Mouse (Mus musculus) intestine, postnatal 0 days (tissue): ENCODE results near the gene Bpnt1. TPM values are rescaled to one million over a fixed set of nuclear protein-coding genes. Genes with fewer than 3 reads are reported as not detected.

Source experiments
- ATAC-seq: fragments of 200-750 bp; cut with Nextera tagmentation; 2 replicates; pipeline ENCODE4 v1.8.0; 2017; ENCODE audit warnings: mild to moderate bottlenecking, moderate TSS enrichment, moderate library complexity
- H3K27ac ChIP-seq: fragments of 300-500 bp; sonication (generic); 2 replicates; pipeline ENCODE4 v1.5.1; 2014; ENCODE audit warnings: mild to moderate bottlenecking, low read depth, low read length, moderate library complexity
- H3K27me3 ChIP-seq: fragments of 300-500 bp; sonication (generic); replicated peaks from 2 replicates; pipeline ENCODE4 v1.6.1; 2014; ENCODE audit warnings: low read length, mixed read lengths; ENCODE audit not compliant: control insufficient read depth, insufficient read depth
- H3K36me3 ChIP-seq: fragments of 300-500 bp; sonication (generic); 2 replicates; pipeline ENCODE4 v1.6.1; 2014; ENCODE audit warnings: mild to moderate bottlenecking, moderate library complexity; ENCODE audit not compliant: control insufficient read depth, insufficient read depth
- H3K4me1 ChIP-seq: fragments of 300-500 bp; sonication (generic); replicated peaks from 2 replicates; pipeline ENCODE4 v1.6.1; 2014; ENCODE audit warnings: antibody characterized with exemption, low read length, mixed read lengths; ENCODE audit not compliant: control insufficient read depth, insufficient read depth
- H3K4me2 ChIP-seq: fragments of 300-500 bp; sonication (generic); replicated peaks from 2 replicates; pipeline ENCODE4 v1.6.1; 2014; ENCODE audit warnings: low read depth, mild to moderate bottlenecking, moderate library complexity
- H3K4me3 ChIP-seq: fragments of 300-500 bp; sonication (generic); 2 replicates; pipeline ENCODE4 v1.5.1; 2014; ENCODE audit warnings: low read depth, low read length
- H3K9ac ChIP-seq: fragments of 300-500 bp; sonication (generic); 2 replicates; pipeline ENCODE4 v1.6.1; 2014; ENCODE audit warnings: mild to moderate bottlenecking, low read depth, low read length
- H3K9me3 ChIP-seq: fragments of 300-500 bp; sonication (generic); 2 replicates; pipeline ENCODE4 v1.6.1; 2016; ENCODE audit warnings: mixed run types; ENCODE audit not compliant: control insufficient read depth
- CTCF ChIP-seq: sonication (generic); IDR thresholded peaks from 2 replicates; pipeline ENCODE4 v1.5.1; 2016; ENCODE audit warnings: low read depth, mild to moderate bottlenecking, control low read depth, antibody characterized with exemption, moderate library complexity
- WGBS: fragments of 180-500 bp; shearing (Covaris S2); extraction: QIAGEN DNeasy Blood & Tissue Kit; methylation state at CpG from one replicate; pipeline ENCODE4 v1.1.7; 2014; 5-methylcytosine and 5-hydroxymethylcytosine counted together
- polyA plus RNA-seq: library from polyadenylated mRNA; unstranded; fragments of >200 nt; fragmentation: Nextera tagmentation; extraction: Ambion mirVana; gene quantifications from 2 replicates; pipeline ENCODE4 v1.2.1, GENCODE M21; 2015

Bpnt1 gene
- polyA plus RNA-seq, 1 experiment from 2014 or later, result 302 TPM

DNA sequence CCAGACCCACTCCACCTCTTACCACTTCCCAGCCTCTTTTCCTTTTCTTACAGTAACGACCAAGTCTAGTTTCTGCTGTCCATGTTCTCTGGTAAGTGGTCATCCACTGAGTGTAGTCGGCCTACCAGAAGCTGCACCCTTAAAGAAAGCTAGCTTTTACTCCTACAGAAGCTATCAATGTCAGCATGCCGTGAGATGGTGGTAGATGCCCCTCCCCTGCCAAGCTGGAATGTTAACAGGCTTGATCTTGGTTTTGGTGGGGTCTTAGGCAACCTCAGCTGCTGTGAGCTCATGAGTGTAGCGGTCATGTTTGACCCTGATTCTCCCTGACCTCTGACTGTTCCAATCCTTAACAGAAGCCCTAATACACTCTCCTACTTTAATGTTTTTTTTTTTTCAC is 26.3 kb downstream of the Bpnt1 start:
- Histone ChIP-seq H3K36me3 (peaks cover 40% of the 10 kb centered on the region), H3K27ac (no peak overlapping the region), H3K9me3 (no peaks in the 10 kb centered on the region), H3K4me1 (no peaks in the 10 kb centered on the region), H3K9ac (no peak overlapping the region), H3K4me2 (no peak overlapping the region), H3K27me3 (no peaks in the 10 kb centered on the region), H3K4me3 (no peak overlapping the region)
- no peak for TF ChIP-seq CTCF
- no peak for ATAC-seq
- 88% methylated on average over 4 of the region's 4 CpGs for WGBS

DNA sequence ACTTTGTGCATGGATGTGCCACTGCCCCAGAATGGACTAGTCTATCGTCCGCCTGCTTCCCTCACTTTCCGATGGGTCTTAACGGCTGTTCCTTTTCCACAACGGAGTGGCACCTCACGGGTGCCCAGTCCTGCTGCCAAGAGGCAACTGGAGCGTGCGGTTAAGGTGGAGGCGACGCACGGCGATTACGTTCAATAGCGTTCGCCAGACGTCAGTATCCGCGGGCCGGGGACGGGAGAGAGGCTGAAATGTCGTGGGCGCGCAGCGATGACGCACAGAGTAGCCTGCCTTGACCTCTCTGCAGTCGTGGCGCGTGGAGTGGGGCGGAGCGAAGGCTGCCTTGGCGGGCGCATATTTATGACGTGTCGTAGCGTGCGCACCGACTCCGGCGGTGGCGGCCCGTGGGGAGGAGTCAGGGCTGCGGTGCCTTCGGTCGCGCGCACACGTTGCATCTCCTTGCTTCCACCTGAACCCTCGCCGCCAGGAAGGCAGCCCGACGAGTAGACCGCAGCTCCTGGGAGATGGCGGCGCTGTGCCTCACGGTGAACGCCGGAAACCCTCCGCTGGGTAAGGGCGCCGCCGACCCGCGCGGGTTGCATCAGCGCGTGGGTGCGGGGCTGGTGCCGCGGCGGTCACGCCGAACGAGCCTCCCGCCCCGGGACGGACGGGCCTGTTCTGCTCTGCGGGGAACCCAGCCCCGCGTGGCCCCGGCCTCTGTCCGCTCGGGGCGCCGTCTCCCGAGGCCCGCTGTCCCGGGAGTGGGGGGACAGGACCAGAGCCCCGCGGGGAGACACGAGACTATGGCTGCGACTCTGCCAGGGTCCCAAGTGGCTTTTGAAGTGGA is 30.9 kb downstream of the Bpnt1 start, which contains the start of gene Eprs:
Gene Eprs (plus strand): TSS at position 368 of the 844 bp plus-strand sequence.
- under 1% methylated on average over 91 of the region's 92 CpGs for WGBS

DNA sequence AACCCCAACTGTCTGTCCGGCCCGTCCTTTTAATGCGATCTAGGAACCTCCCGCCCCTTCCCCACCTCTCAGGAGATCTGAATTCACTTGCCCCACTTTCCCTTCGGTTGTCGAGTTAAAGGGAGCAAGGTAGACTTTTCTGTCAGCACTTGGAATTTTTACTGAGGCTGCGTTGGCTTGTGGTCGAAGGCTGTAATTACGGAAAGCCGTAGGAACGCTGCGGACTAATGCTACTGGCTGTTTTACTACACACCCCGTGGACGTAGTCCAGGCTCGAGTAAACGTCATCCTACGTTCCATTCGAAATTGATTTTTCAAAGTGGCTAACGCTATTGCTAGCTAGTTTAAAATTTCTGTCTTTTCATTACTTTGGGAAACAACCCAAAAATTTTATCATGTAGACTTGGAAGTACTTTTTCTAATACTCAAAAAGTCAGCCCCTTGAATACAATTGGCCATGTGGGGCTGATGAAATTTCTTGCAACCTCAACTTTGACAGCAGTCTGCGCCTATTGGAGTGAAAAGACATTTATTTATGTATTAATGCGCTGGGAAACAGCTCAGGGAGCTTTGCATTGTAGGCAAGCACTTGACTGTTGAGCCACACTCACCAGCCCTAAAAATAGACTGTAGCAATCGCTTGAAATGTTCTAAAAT is 31.7 kb downstream of the Bpnt1 start:
- H3K27me3 ChIP-seq, result no peaks in the 10 kb centered on the region
- peak; percentile 70 for ATAC-seq
- no peaks in the 10 kb centered on the region for H3K9me3 ChIP-seq
- peak overlapping the region; percentile 92 for H3K9ac ChIP-seq
- no peak for TF ChIP-seq CTCF
- H3K4me2 ChIP-seq, result peak overlapping the region; percentile 89
- H3K27ac ChIP-seq, result peak overlapping the region; percentile 99
- H3K36me3 ChIP-seq, result peaks cover 11% of the 10 kb centered on the region; the same call in 1 of the 2 replicates
- no peaks in the 10 kb centered on the region for H3K4me1 ChIP-seq
- peak overlapping the region; percentile 96 for H3K4me3 ChIP-seq
- under 1% methylated on average over 22 of the region's 22 CpGs for WGBS

More for the DNA sequence above, 30.9 kb downstream of the Bpnt1 start, which contains the start of gene Eprs:
- Histone ChIP-seq H3K9ac (peak within 1 kb of the TSS; percentile 92), H3K27ac (peak within 1 kb of the TSS; percentile 99), H3K27me3 (no peaks in the 10 kb centered on the region), H3K4me2 (peak within 1 kb of the TSS; percentile 89), H3K36me3 (peaks cover 10% of the 10 kb centered on the region), H3K4me1 (no peaks in the 10 kb centered on the region), H3K9me3 (no peaks in the 10 kb centered on the region), H3K4me3 (peak within 1 kb of the TSS; percentile 96)
- peak; percentile 45 for TF ChIP-seq CTCF
- ATAC-seq, result peak; percentile 97

DNA sequence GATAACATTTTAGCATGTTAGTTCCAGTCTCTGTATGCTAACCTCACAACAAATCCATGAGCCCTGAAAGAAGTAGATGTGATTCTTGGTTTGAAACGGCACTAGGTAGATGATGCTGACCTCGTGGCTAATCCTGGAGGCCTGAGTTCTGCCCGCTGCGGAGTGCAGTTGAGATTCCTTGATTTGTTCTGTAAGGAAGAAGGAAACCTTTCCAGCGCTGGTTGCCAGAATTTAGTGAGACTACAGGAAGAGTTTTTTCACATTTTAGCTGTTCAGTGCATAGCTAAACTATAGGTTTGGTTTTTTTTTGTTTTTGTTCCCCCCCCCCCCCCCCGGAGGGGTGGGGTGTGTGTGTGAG is 32.2 kb downstream of the Bpnt1 start:
- Histone ChIP-seq H3K27ac (0 out of 2 replicates have a peak overlapping the region, but pooled peaks have one; percentile 5), H3K9ac (0 out of 2 replicates have a peak overlapping the region, but pooled peaks have one; percentile 92), H3K27me3 (no peaks in the 10 kb centered on the region), H3K4me2 (peak overlapping the region; percentile 89), H3K4me3 (peak overlapping the region; percentile 96), H3K4me1 (no peaks in the 10 kb centered on the region), H3K9me3 (no peaks in the 10 kb centered on the region), H3K36me3 (peaks cover 14% of the 10 kb centered on the region; the same call in 1 of the 2 replicates)
- WGBS, result 30% methylated on average over 6 of the region's 6 CpGs
- TF ChIP-seq CTCF, result no peak
- no peak for ATAC-seq

DNA sequence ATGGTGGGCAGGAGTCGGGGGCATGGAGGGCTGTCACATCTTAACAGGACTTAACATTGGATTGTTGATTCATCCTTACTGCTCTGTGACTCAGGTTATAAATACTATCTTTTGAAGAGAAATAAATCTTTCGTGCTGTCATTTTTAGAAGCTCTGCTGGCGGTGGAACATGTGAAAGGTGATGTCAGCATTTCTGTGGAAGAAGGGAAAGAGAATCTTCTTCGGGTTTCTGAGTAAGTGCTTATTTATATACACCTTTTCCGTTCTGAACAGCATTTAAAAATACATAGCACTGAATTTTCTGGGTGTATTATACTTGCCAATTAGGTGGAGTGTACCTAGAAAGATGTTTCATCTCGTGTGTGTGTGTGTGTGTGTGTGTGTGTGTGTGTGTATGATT is 35.4 kb downstream of the Bpnt1 start:
- no peak for TF ChIP-seq CTCF
- Histone ChIP-seq H3K36me3 (peaks cover 39% of the 10 kb centered on the region), H3K4me3 (no peak overlapping the region), H3K27me3 (no peaks in the 10 kb centered on the region), H3K4me2 (no peak overlapping the region), H3K9ac (no peak overlapping the region), H3K9me3 (no peaks in the 10 kb centered on the region), H3K27ac (no peak overlapping the region), H3K4me1 (no peaks in the 10 kb centered on the region)
- 73% methylated on average over 6 of the region's 6 CpGs for WGBS
- ATAC-seq, result no peak

DNA sequence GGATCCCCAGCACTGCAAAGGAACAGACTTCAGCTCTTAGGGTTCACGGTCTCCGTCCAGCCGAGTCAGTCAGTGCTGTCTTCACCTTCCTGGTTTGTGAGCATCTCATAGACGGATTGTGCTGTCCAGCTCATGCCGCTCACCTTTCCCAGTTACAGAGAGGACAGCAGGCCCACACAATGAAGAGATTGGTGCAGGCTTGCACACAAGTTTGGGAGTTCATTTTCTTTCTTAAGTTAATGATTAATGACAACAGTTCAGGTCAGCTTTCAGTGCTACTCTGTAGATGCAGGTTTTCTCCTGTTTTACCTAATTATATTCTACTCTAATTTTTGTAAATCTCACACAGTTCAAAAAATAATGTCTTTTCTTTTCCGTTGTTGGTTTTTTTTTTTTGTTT is 38.0 kb downstream of the Bpnt1 start:
- no peak for ATAC-seq
- Histone ChIP-seq H3K4me3 (no peak overlapping the region), H3K27me3 (no peaks in the 10 kb centered on the region), H3K27ac (no peak overlapping the region), H3K9me3 (no peaks in the 10 kb centered on the region), H3K36me3 (peaks cover 62% of the 10 kb centered on the region), H3K4me2 (no peak overlapping the region), H3K4me1 (no peaks in the 10 kb centered on the region), H3K9ac (no peak overlapping the region)
- no peak for TF ChIP-seq CTCF
- WGBS, result 68% methylated on average over 6 of the region's 6 CpGs
